Mouse (Mus musculus) monocyte, adult 59 days (primary cell): ENCODE results near the gene Gm29133. TPM values are rescaled to one million over a fixed set of nuclear protein-coding genes. Genes with fewer than 3 reads are reported as not detected.

Experiments
- total RNA-seq, 2 experiments: library from RNA; stranded (reverse); gene quantifications; one replicate each; pipeline ENCODE4 v1.2.4; 2023

Gene Gm29133
- total RNA-seq, result not detected

DNA sequence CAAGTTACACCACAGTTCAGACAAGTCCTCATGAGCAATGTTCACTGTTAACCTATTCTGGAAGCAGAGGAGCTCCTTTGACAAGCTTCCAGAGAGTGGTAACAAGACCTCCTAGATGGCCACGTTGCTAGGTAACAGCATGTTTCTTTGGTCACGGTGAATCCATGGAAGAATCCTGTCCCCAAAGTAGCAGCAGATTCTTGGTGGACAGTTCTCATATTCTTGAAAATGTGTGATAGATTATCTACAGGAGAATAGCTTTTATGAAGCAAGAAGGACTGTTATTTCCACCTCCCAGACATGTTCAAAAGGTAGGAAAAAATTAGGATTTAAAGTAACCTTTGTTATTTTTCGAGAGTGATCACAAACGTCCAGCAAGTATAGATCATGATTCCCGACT, at the start of gene Gm29133:
TSS of gene Gm29133 (plus strand) at position 301 of the 400 bp plus-strand sequence.

Other genes with a start within 250 kb of the Gm29133 start
- gene Pdcd10, start 191.3 kb upstream of the Gm29133 start, total RNA-seq, result 10 to 100 TPM; 70.5 to 73.5 TPM
- gene Serpini1, start 190.7 kb upstream of the Gm29133 start, total RNA-seq, result 1 to 10 TPM in 1 of 2 experiments, under 1 TPM in 1; 0.61 to 1.2 TPM
- 10 to 100 TPM; 23.7 to 26.2 TPM for gene Golim4, start 208.8 kb downstream of the Gm29133 start, total RNA-seq